Mouse (Mus musculus) hindbrain, embryonic 12.5 days (tissue): ENCODE measurements at regions not wholly inside any gene's neighbourhood (a gene's known extent, or its start where the extent isn't known, plus 50 kb on each side); places are given as distances from the start of the nearest gene placed in this dataset.

Experiments used
- ATAC-seq: fragments of 200-750 bp; cut with Nextera tagmentation; 2 replicates; pipeline ENCODE4 v1.8.0; 2017; ENCODE audit warnings: moderate TSS enrichment; ENCODE audit not compliant: low FRiP score
- H3K27ac ChIP-seq: fragments of 300-500 bp; sonication (generic); 2 replicates; pipeline ENCODE4 v1.5.1; 2016; ENCODE audit warnings: mild to moderate bottlenecking
- H3K27me3 ChIP-seq: fragments of 300-500 bp; sonication (generic); 2 replicates; pipeline ENCODE4 v1.6.1; 2016; ENCODE audit warnings: mild to moderate bottlenecking
- H3K36me3 ChIP-seq: fragments of 300-500 bp; sonication (generic); 2 replicates; pipeline ENCODE4 v1.6.1; 2016; ENCODE audit warnings: mild to moderate bottlenecking
- H3K4me1 ChIP-seq: fragments of 300-500 bp; sonication (generic); 2 replicates; pipeline ENCODE4 v1.6.1; 2016
- H3K4me2 ChIP-seq: fragments of 300-500 bp; sonication (generic); replicated peaks from 2 replicates; pipeline ENCODE4 v1.6.1; 2016; ENCODE audit warnings: mild to moderate bottlenecking
- H3K4me3 ChIP-seq: fragments of 300-500 bp; sonication (generic); 2 replicates; pipeline ENCODE4 v1.5.1; 2016; ENCODE audit warnings: mild to moderate bottlenecking
- H3K9ac ChIP-seq: fragments of 300-500 bp; sonication (generic); 2 replicates; pipeline ENCODE4 v1.6.1; 2016; ENCODE audit warnings: mild to moderate bottlenecking, moderate library complexity
- H3K9me3 ChIP-seq: fragments of 300-500 bp; sonication (generic); replicated peaks from 2 replicates; pipeline ENCODE4 v1.6.1; 2016; ENCODE audit warnings: mild to moderate bottlenecking
- WGBS: fragments of 180-500 bp; shearing (Covaris S2); methylation state at CpG from one replicate; pipeline ENCODE4 v1.1.7; 2016; 5-methylcytosine and 5-hydroxymethylcytosine counted together

DNA sequence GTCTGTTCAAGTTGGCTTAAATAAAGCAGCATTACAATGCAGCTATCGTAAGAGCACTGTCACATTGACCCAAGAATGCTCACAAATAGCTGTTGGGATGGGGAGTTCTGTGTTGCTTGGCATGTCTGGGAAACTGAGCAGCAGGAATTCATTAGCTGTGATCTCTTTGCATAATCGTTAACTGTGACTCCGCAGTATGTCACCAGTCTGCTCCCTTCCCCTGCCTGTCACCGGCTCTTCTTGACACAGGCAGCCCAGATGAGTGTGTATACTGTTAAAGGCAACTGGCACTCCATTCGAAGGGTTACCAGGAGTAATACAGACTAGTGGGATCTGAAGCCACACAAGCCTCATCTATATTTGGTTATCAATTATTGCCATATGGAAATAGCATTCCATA lies 67.3 kb upstream of the Osbpl8 start:
- H3K9ac ChIP-seq = no peak overlapping the region
- peak; percentile 57 for ATAC-seq
- peaks cover 14% of the 10 kb centered on the region for H3K4me1 ChIP-seq
- H3K27ac ChIP-seq = no peak overlapping the region; the same call in 1 of the 2 replicates
- H3K4me3 ChIP-seq = no peak overlapping the region
- no peaks in the 10 kb centered on the region for H3K9me3 ChIP-seq
- H3K4me2 ChIP-seq = no peak overlapping the region
- no peaks in the 10 kb centered on the region for H3K27me3 ChIP-seq
- no peaks in the 10 kb centered on the region for H3K36me3 ChIP-seq
- 46% methylated on average over 5 of the region's 5 CpGs for WGBS

DNA sequence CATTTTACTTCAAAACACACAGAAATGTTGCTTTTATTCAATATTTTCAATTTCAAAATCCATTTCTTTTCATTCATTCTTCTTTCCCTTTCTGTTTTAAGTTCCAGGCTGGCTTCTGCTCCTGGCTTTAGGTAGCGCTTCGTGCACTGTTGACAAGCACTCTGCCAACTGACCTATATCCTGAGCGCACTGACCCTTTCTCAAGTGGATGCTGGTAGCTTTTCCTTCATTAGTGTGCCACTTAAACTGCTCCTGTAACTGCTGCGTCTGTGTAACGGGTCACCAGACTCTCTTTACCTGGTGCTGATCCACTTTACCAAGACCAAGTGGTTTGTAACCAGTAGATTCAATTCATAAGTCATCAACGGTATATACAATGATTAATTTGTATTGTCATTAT lies 67.7 kb upstream of the Osbpl8 start:
- no peaks in the 10 kb centered on the region for H3K9me3 ChIP-seq
- WGBS = 83% methylated on average over 6 of the region's 6 CpGs

GRCm38 (mm10) chr10:111094405-111094804 lies 70.1 kb upstream of the Osbpl8 start:
- peaks cover 11% of the 10 kb centered on the region for H3K4me1 ChIP-seq
- H3K36me3 ChIP-seq = no peaks in the 10 kb centered on the region
- 54% methylated on average over 9 of the region's 9 CpGs for WGBS
- H3K27ac ChIP-seq = no peak overlapping the region
- ATAC-seq = no peak
- no peak overlapping the region for H3K4me2 ChIP-seq
- H3K4me3 ChIP-seq = no peak overlapping the region
- no peaks in the 10 kb centered on the region for H3K9me3 ChIP-seq
- no peak overlapping the region for H3K9ac ChIP-seq
- H3K27me3 ChIP-seq = no peaks in the 10 kb centered on the region

More for the DNA sequence above, 67.7 kb upstream of the Osbpl8 start:
- H3K27ac ChIP-seq = no peak overlapping the region; the same call in 1 of the 2 replicates
- no peak overlapping the region for H3K4me2 ChIP-seq
- H3K9ac ChIP-seq = no peak overlapping the region
- H3K4me3 ChIP-seq = no peak overlapping the region
- H3K36me3 ChIP-seq = no peaks in the 10 kb centered on the region
- no peak for ATAC-seq
- H3K4me1 ChIP-seq = peaks cover 14% of the 10 kb centered on the region
- H3K27me3 ChIP-seq = no peaks in the 10 kb centered on the region

DNA sequence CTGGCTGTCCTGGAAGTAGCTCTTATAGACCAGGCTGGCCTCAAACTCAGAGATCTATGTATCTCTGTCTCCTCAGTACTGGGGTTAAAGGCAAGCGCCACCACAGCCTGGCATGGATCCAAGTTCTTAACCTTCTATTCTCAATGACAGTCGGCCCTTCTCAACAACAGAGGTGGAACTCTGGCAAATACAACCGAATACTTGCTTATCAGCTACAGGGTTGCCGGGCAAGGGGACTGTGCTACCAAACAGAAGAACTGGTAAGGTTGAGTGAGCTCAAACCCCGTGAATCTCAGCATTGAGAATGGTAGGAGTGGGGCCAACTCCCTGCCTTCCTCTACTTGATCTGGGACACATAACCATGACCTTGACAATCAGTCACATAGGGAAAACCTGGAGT lies 75.2 kb upstream of the Osbpl8 start:
- no peak overlapping the region for H3K4me2 ChIP-seq
- no peak overlapping the region for H3K4me3 ChIP-seq
- H3K4me1 ChIP-seq = 0 out of 2 replicates have a peak, but pooled peaks cover 2% of the 10 kb centered on the region
- H3K27ac ChIP-seq = no peak overlapping the region
- H3K9me3 ChIP-seq = no peaks in the 10 kb centered on the region
- no peak for ATAC-seq
- H3K36me3 ChIP-seq = no peaks in the 10 kb centered on the region
- H3K27me3 ChIP-seq = no peaks in the 10 kb centered on the region
- WGBS = 80% methylated on average over 5 of the region's 5 CpGs
- H3K9ac ChIP-seq = no peak overlapping the region

GRCm38 (mm10) chr10:111085561-111085960 lies 75.6 kb upstream of the Zdhhc17 start:
- H3K36me3 ChIP-seq = no peaks in the 10 kb centered on the region
- no peak for ATAC-seq
- H3K27ac ChIP-seq = no peak overlapping the region
- H3K27me3 ChIP-seq = no peaks in the 10 kb centered on the region
- no peak overlapping the region for H3K4me2 ChIP-seq
- no peaks in the 10 kb centered on the region for H3K9me3 ChIP-seq
- no peak overlapping the region for H3K9ac ChIP-seq
- 0 out of 2 replicates have a peak, but pooled peaks cover 2% of the 10 kb centered on the region for H3K4me1 ChIP-seq
- WGBS = 85% methylated on average over 8 of the region's 8 CpGs
- H3K4me3 ChIP-seq = no peak overlapping the region

GRCm38 (mm10) chr10:111084267-111084780 lies 74.4 kb upstream of the Zdhhc17 start:
- Histone ChIP-seq H3K4me3 (no peak overlapping the region), H3K4me2 (no peak overlapping the region), H3K9ac (no peak overlapping the region), H3K36me3 (no peaks in the 10 kb centered on the region), H3K4me1 (0 out of 2 replicates have a peak, but pooled peaks cover 2% of the 10 kb centered on the region), H3K27ac (no peak overlapping the region), H3K27me3 (no peaks in the 10 kb centered on the region), H3K9me3 (no peaks in the 10 kb centered on the region)
- ATAC-seq = no peak
- 64% methylated on average over 4 of the region's 4 CpGs for WGBS

- Histone ChIP-seq H3K36me3 (no peaks in the 10 kb centered on the region), H3K4me2 (no peak overlapping the region), H3K27ac (no peak overlapping the region), H3K4me1 (0 out of 2 replicates have a peak, but pooled peaks cover 2% of the 10 kb centered on the region), H3K4me3 (no peak overlapping the region), H3K27me3 (no peaks in the 10 kb centered on the region), H3K9me3 (no peaks in the 10 kb centered on the region), H3K9ac (no peak overlapping the region)
- ATAC-seq = peak; percentile 22; the same call in 1 of the 2 replicates
- 33% methylated on average over 2 of the region's 2 CpGs for WGBS
Observed at GRCm38 (mm10) chr10:111083861-111084260, 73.9 kb upstream of the Zdhhc17 start.

- 0 out of 2 replicates have a peak, but pooled peaks have one; percentile 46 for ATAC-seq
- H3K36me3 ChIP-seq = no peaks in the 10 kb centered on the region
Observed at GRCm38 (mm10) chr10:111083338-111083737, 73.4 kb upstream of the Zdhhc17 start.

GRCm38 (mm10) chr10:111080322-111080721 lies 70.4 kb upstream of the Zdhhc17 start:
- WGBS = 82% methylated on average over 10 of the region's 10 CpGs
- H3K9ac ChIP-seq = no peak overlapping the region

More at GRCm38 (mm10) chr10:111083338-111083737, 73.4 kb upstream of the Zdhhc17 start:
- no peak overlapping the region for H3K9ac ChIP-seq
- H3K27ac ChIP-seq = no peak overlapping the region
- no peaks in the 10 kb centered on the region for H3K9me3 ChIP-seq
- no peak overlapping the region for H3K4me3 ChIP-seq
- H3K4me2 ChIP-seq = no peak overlapping the region
- H3K4me1 ChIP-seq = 0 out of 2 replicates have a peak, but pooled peaks cover 2% of the 10 kb centered on the region
- WGBS = 34% methylated on average over 4 of the region's 4 CpGs
- H3K27me3 ChIP-seq = no peaks in the 10 kb centered on the region

DNA sequence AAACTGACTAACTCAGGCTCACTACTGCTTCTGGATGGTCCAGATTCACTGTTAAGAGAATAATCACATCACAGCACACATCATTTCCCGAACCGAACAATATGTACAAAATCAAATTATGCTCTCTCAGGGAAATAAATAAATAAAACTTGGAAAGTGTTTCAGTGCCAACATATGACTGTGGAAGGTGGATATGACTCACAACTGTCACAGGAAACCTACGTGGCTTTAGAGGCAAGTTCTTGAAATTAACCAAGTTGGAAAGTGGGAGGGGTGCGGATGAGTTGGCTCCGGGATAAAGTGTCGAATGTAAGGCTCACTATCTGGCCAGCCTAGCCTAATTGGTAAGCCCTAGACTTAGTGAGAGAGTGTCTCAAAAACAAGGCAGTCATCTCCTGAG lies 69.1 kb upstream of the Zdhhc17 start:
- H3K27me3 ChIP-seq = no peaks in the 10 kb centered on the region
- H3K36me3 ChIP-seq = no peaks in the 10 kb centered on the region
- no peak overlapping the region for H3K27ac ChIP-seq
- 88% methylated on average over 6 of the region's 6 CpGs for WGBS
- no peak overlapping the region for H3K4me2 ChIP-seq
- H3K9ac ChIP-seq = no peak overlapping the region
- no peak for ATAC-seq
- no peaks in the 10 kb centered on the region for H3K9me3 ChIP-seq
- 0 out of 2 replicates have a peak, but pooled peaks cover 2% of the 10 kb centered on the region for H3K4me1 ChIP-seq
- H3K4me3 ChIP-seq = no peak overlapping the region

More at GRCm38 (mm10) chr10:111080322-111080721, 70.4 kb upstream of the Zdhhc17 start:
- Histone ChIP-seq H3K27ac (no peak overlapping the region), H3K36me3 (no peaks in the 10 kb centered on the region), H3K27me3 (no peaks in the 10 kb centered on the region), H3K4me1 (0 out of 2 replicates have a peak, but pooled peaks cover 2% of the 10 kb centered on the region), H3K4me3 (no peak overlapping the region), H3K4me2 (no peak overlapping the region), H3K9me3 (no peaks in the 10 kb centered on the region)
- no peak for ATAC-seq

DNA sequence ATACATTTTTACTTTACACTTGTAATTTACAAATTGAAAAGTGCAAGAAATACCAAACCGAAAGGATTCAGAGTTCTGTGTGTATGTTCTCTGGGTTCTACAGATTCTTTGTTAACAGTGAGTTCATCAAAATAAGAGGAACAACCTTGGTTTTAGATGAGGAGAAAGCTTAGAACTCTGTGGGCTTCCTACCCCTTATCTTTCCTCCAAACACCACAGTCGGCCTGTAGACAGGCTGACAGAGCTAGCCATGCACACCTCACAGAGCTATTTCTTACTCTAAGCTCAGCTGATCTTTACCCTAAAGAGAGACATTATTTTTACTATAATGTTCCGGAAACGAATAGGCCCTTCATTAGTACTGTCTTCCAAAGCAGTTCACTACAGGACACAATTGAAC lies 67.7 kb upstream of the Zdhhc17 start:
- ATAC-seq = no peak
- Histone ChIP-seq H3K27me3 (no peaks in the 10 kb centered on the region), H3K4me1 (0 out of 2 replicates have a peak, but pooled peaks cover 2% of the 10 kb centered on the region), H3K27ac (no peak overlapping the region), H3K9ac (no peak overlapping the region), H3K4me3 (no peak overlapping the region), H3K9me3 (no peaks in the 10 kb centered on the region), H3K4me2 (no peak overlapping the region), H3K36me3 (no peaks in the 10 kb centered on the region)
- 80% methylated on average over 4 of the region's 4 CpGs for WGBS

DNA sequence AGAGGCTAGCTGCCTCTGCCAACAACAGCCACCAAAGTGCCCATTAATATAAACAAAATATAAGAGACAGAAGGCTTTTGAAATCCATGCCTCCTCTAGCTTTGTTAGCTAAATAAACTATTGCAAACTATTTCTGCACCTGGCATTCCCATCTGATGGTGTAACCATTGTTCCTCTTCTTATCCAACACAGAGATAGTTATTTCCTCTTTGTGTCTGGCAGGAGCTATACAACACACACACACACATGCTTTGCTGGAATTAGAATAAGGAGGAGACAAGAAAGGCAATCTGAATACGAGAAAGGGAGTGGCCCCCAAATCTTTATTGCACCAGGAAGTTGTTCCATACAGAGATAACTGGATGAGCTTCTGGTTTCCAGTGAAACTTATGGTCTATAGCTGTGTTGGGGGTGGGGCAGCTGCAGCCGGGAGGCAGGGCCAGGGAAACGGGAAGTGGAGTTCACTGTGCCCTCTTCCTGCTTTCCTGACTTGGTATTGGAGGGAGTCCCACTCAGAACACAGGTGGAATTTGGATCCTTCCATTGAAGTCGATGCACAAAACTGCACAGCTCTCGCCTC lies 64.0 kb upstream of the Zdhhc17 start:
- WGBS = 78% methylated on average over 5 of the region's 5 CpGs
- no peaks in the 10 kb centered on the region for H3K36me3 ChIP-seq
- ATAC-seq = no peak
- H3K4me3 ChIP-seq = no peak overlapping the region
- no peak overlapping the region for H3K4me2 ChIP-seq
- peaks cover 10% of the 10 kb centered on the region for H3K4me1 ChIP-seq
- no peaks in the 10 kb centered on the region for H3K27me3 ChIP-seq
- H3K27ac ChIP-seq = no peak overlapping the region
- H3K9ac ChIP-seq = no peak overlapping the region
- no peaks in the 10 kb centered on the region for H3K9me3 ChIP-seq

- Histone ChIP-seq H3K27me3 (no peaks in the 10 kb centered on the region), H3K4me1 (peaks cover 10% of the 10 kb centered on the region), H3K9ac (no peak overlapping the region), H3K9me3 (no peaks in the 10 kb centered on the region), H3K27ac (no peak overlapping the region), H3K36me3 (no peaks in the 10 kb centered on the region), H3K4me2 (no peak overlapping the region), H3K4me3 (no peak overlapping the region)
- WGBS = 33% methylated on average over 14 of the region's 14 CpGs
- 0 out of 2 replicates have a peak, but pooled peaks have one; percentile 32 for ATAC-seq
Observed at GRCm38 (mm10) chr10:111073262-111073661, 63.3 kb upstream of the Zdhhc17 start.
